Mouse (Mus musculus) spleen, adult 2 months (tissue): ENCODE results near the gene Elmo2. TPM values are rescaled to one million over a fixed set of nuclear protein-coding genes. Genes with fewer than 3 reads are reported as not detected.

Source experiments
- DNase-seq, 2 experiments: peaks; one replicate each; pipeline versions ENCODE4 v3.0.0 to v3.0.0-alpha.2; 2012 to 2021; ENCODE audit warnings: low spot score in 2 of 2, low read depth in 1 of 2
- H3K27ac ChIP-seq: fragments of 200-500 bp; 2 replicates; pipeline ENCODE4 v1.5.1; 2012; ENCODE audit warnings: low read length, inconsistent platforms; ENCODE audit not compliant: insufficient read depth
- H3K27me3 ChIP-seq: fragments of 200-500 bp; 2 replicates; pipeline ENCODE4 v1.6.1; 2012; ENCODE audit warnings: mild to moderate bottlenecking, moderate library complexity, low read length, inconsistent platforms; ENCODE audit not compliant: control insufficient read depth, insufficient read depth
- H3K36me3 ChIP-seq: fragments of 200-500 bp; 2 replicates; pipeline ENCODE4 v1.6.1; 2012; ENCODE audit warnings: mild to moderate bottlenecking, low read length, inconsistent platforms; ENCODE audit not compliant: control insufficient read depth, insufficient read depth
- H3K4me1 ChIP-seq: fragments of 200-500 bp; 2 replicates; pipeline ENCODE4 v1.6.1; 2011; ENCODE audit warnings: inconsistent platforms; ENCODE audit not compliant: control insufficient read depth, insufficient read depth, insufficient read length
- H3K4me3 ChIP-seq: fragments of 200-500 bp; 2 replicates; pipeline ENCODE4 v1.5.1; 2011; ENCODE audit warnings: mild to moderate bottlenecking, inconsistent platforms; ENCODE audit not compliant: insufficient read depth, insufficient read length; ENCODE audit errors: extremely low read depth
- CTCF ChIP-seq: fragments of 200-500 bp; IDR thresholded peaks from 2 replicates; pipeline ENCODE4 v1.5.1; 2011; ENCODE audit warnings: mild to moderate bottlenecking, inconsistent platforms; ENCODE audit not compliant: insufficient read depth, insufficient read length, insufficient replicate concordance; ENCODE audit errors: extremely low read depth
- POLR2A ChIP-seq: fragments of 200-500 bp; IDR thresholded peaks from 2 replicates; pipeline ENCODE4 v1.6.1; 2011; ENCODE audit warnings: low read depth, low read length, inconsistent platforms
- WGBS: fragments of 180-500 bp; shearing (Covaris S2); methylation state at CpG from one replicate; pipeline ENCODE4 v1.1.7; 2018; 5-methylcytosine and 5-hydroxymethylcytosine counted together
- polyA plus RNA-seq: library from polyadenylated mRNA; depleted of rRNA; stranded (reverse); fragments of >200 nt; gene quantifications from 2 replicates; pipeline ENCODE4 v1.2.3, GENCODE M21; 2012

Gene Elmo2
- polyA plus RNA-seq, 1 experiment, result 62.3 TPM

- TF ChIP-seq CTCF, result no peak
- TF ChIP-seq POLR2A, result no peak
- Histone ChIP-seq H3K4me3 (no peak overlapping the region), H3K36me3 (no peaks in the 10 kb centered on the region), H3K27me3 (no peaks in the 10 kb centered on the region), H3K4me1 (peaks cover 30% of the 10 kb centered on the region; the same call in 1 of the 2 replicates), H3K27ac (no peak overlapping the region)
- DNase-seq, result no peak
- 87% methylated on average over 5 of the region's 5 CpGs for WGBS
Observed at GRCm38 (mm10) chr2:165323928-165324327, 2.4 kb downstream of the Elmo2 start.

DNA sequence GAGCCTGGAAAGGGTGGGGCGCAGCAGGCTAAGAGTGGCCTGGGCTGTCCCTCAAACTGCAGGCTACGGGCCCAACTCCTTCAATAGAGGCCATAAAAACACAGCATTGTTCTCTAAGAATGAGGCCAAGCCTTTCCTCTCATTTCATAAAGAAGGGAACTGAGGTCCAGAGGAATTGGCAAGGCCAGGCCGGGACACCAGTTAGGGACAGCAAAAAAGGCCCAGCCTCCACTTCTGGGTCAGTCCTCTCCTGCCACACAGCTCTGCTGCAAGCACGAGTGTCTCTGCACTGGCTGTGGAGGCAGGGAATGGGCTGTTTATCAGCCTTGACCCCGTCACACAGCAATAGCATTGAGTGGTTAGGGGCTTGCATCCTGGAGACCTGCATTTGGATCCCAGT, 2.8 kb downstream of the Elmo2 start:
- no peak for DNase-seq
- 87% methylated on average over 5 of the region's 5 CpGs for WGBS
- Histone ChIP-seq H3K27me3 (no peaks in the 10 kb centered on the region), H3K36me3 (no peaks in the 10 kb centered on the region), H3K4me3 (no peak overlapping the region), H3K4me1 (peaks cover 33% of the 10 kb centered on the region; the same call in 1 of the 2 replicates), H3K27ac (no peak overlapping the region)
- TF ChIP-seq CTCF, result no peak
- TF ChIP-seq POLR2A, result no peak

- Histone ChIP-seq H3K4me1 (peaks cover 36% of the 10 kb centered on the region; the same call in 1 of the 2 replicates), H3K27me3 (no peaks in the 10 kb centered on the region), H3K36me3 (no peaks in the 10 kb centered on the region), H3K27ac (peak overlapping the region; percentile 7; the same call in 1 of the 2 replicates), H3K4me3 (no peak overlapping the region)
- DNase-seq, result no peak
- WGBS, result 70% methylated on average over 22 of the region's 22 CpGs
- TF ChIP-seq POLR2A (no peak), CTCF (no peak)
Observed at GRCm38 (mm10) chr2:165321981-165322735, 4.1 kb downstream of the Elmo2 start.

- peak in 1 of 2 experiments; percentile 21 for DNase-seq
- H3K4me1 ChIP-seq, result peaks cover 34% of the 10 kb centered on the region; the same call in 1 of the 2 replicates
Observed at GRCm38 (mm10) chr2:165321381-165321888, 4.8 kb downstream of the Elmo2 start.

GRCm38 (mm10) chr2:165320531-165321150, 5.6 kb downstream of the Elmo2 start:
- H3K27me3 ChIP-seq, result no peaks in the 10 kb centered on the region
- peaks cover 5% of the 10 kb centered on the region for H3K36me3 ChIP-seq
- no peak overlapping the region; the same call in 1 of the 2 replicates for H3K4me3 ChIP-seq
- H3K4me1 ChIP-seq, result peaks cover 32% of the 10 kb centered on the region; the same call in 1 of the 2 replicates
- DNase-seq, result no peak
- no peak for TF ChIP-seq POLR2A
- TF ChIP-seq CTCF, result no peak
- peak overlapping the region; percentile 61 for H3K27ac ChIP-seq
- WGBS, result 20% methylated on average over 12 of the region's 12 CpGs

More at GRCm38 (mm10) chr2:165321381-165321888, 4.8 kb downstream of the Elmo2 start:
- no peaks in the 10 kb centered on the region for H3K27me3 ChIP-seq
- peak overlapping the region; percentile 61 for H3K27ac ChIP-seq
- no peak overlapping the region; the same call in 1 of the 2 replicates for H3K4me3 ChIP-seq
- no peak; the same call in 1 of the 2 replicates for TF ChIP-seq CTCF
- TF ChIP-seq POLR2A, result no peak
- no peaks in the 10 kb centered on the region for H3K36me3 ChIP-seq
- WGBS, result 48% methylated on average over 8 of the region's 8 CpGs

- H3K36me3 ChIP-seq, result peaks cover 11% of the 10 kb centered on the region
- WGBS, result 26% methylated on average over 4 of the region's 4 CpGs
- no peak for TF ChIP-seq CTCF
- TF ChIP-seq POLR2A, result no peak
- H3K4me1 ChIP-seq, result peaks cover 28% of the 10 kb centered on the region; the same call in 1 of the 2 replicates
- H3K4me3 ChIP-seq, result no peak overlapping the region
- no peak overlapping the region; the same call in 1 of the 2 replicates for H3K27ac ChIP-seq
- H3K27me3 ChIP-seq, result no peaks in the 10 kb centered on the region
- no peak for DNase-seq
Observed at GRCm38 (mm10) chr2:165319503-165319902, 6.8 kb downstream of the Elmo2 start.

GRCm38 (mm10) chr2:165318941-165319340, 7.3 kb downstream of the Elmo2 start:
- no peak overlapping the region for H3K4me3 ChIP-seq
- no peak for TF ChIP-seq POLR2A
- no peak for TF ChIP-seq CTCF
- H3K36me3 ChIP-seq, result peaks cover 15% of the 10 kb centered on the region
- peak overlapping the region; percentile 69 for H3K27ac ChIP-seq
- no peak for DNase-seq
- peaks cover 28% of the 10 kb centered on the region; the same call in 1 of the 2 replicates for H3K4me1 ChIP-seq
- 81% methylated on average over 7 of the region's 7 CpGs for WGBS
- no peaks in the 10 kb centered on the region for H3K27me3 ChIP-seq
